Mouse (Mus musculus): ENCODE results near the gene Egr4.

GRCm38 (mm10) chr6:85490252-85490651 is 23.1 kb downstream of the Egr4 start:
- TF ChIP-seq CTCF (IDR thresholded peaks at IDR 0.05; ENCODE audit: insufficient read depth, low read length) (no peak), POLR2A (IDR thresholded peaks at IDR 0.05; ENCODE audit: borderline replicate concordance, extremely low read depth, low read depth, low read length) (no peak)

Measured in lung, adult 2 months (tissue).